Mouse (Mus musculus) T-helper 17 cell (primary cell): ENCODE data around the gene Ms4a10.

Source experiments
- in situ Hi-C, 2 experiments: fragments of 300-600 bp; cut with MboI, MseI; formaldehyde crosslinking; loops; 1 replicate in 1 of 2; 2 replicates in 1 of 2; pipeline ENCODE4 v1.15.1; 2025; ENCODE audit warnings: high pct_unique_total_duplicates in 2 of 2

The Ms4a10 gene

GRCm38 (mm10) chr19:10918321-10918991, 56.0 kb downstream of the Ms4a10 start:
- in situ Hi-C loops = no loop called here

- in situ Hi-C loops = no loop called here
Observed at GRCm38 (mm10) chr19:10916506-10916905, 58.0 kb downstream of the Ms4a10 start.

GRCm38 (mm10) chr19:10914870-10915269, 59.6 kb downstream of the Ms4a10 start:
- in situ Hi-C loops = loop anchor here in 1 of 2 experiments (5.0 kb wide), 1 partner anchor 47 kb away; no protein-coding TSS in a partner anchor

- in situ Hi-C loops = loop anchor here in 1 of 2 experiments (5.0 kb wide), 1 partner anchor 48 kb away; no protein-coding TSS in a partner anchor
Observed at GRCm38 (mm10) chr19:10914291-10914690, 60.2 kb downstream of the Ms4a10 start.
